9 mouse cellular contexts compared by ENCODE assay signal in genomic region chrX:59567695-59568431, GRCm38 (mm10). TPM values are rescaled to one million over a fixed set of nuclear protein-coding genes. Genes with fewer than 3 reads are reported as not detected.
DNase-seq lines count a peak whose midpoint lies in the region; ATAC-seq and TF ChIP-seq lines count a peak whose summit lies in the region.
"Had no signal": no experiment of that assay in that cellular context is flagged by ENCODE, and none has a peak within 500 bp of the region (broad histone marks: within the 10 kb centered on the region; RNA-seq: fewer than 3 reads in every experiment).

Gene Fgf13, minus strand, starts transcription at chrX:59568071.

- no peaks in the 10 kb centered on the region for H3K9me3 ChIP-seq in intestine, embryonic 14.5 days (ENCODE audit: control insufficient read depth, low read length)
- H3K9me3 ChIP-seq in limb, embryonic 13.5 days = no peaks in the 10 kb centered on the region
- no peaks in the 10 kb centered on the region for H3K9me3 ChIP-seq in midbrain, postnatal 0 days (ENCODE audit: low read length)

- DNase-seq in kidney, adult 18-20 months = peak; percentile 11
- no peak for DNase-seq in kidney, adult 11 months
- DNase-seq in embryo, embryonic 10.5 days (ENCODE audit: low spot score) = peak; percentile 28
- no peak for DNase-seq in gastrocnemius, postnatal 36 days
- DNase-seq in intestine, embryonic 14.5 days (ENCODE audit: low spot score) = no peak
- DNase-seq in midbrain, postnatal 0 days (ENCODE audit: low spot score) = peak; percentile 38
- DNase-seq in testis, postnatal 14 days (ENCODE audit: low spot score) = peak; percentile 3

- intact Hi-C loops in gastrocnemius, postnatal 36 days (cut with DNase I) = no loop called here

- H3K27me3 ChIP-seq in intestine, embryonic 14.5 days (replicated peaks; ENCODE audit: control insufficient read depth, insufficient read depth, low read length) = peaks cover 5% of the 10 kb centered on the region; the same call in 1 of the 2 replicates
- H3K27me3 ChIP-seq in limb, embryonic 13.5 days = peaks cover 30% of the 10 kb centered on the region; the same call in 1 of the 2 replicates
- no peaks in the 10 kb centered on the region for H3K27me3 ChIP-seq in midbrain, postnatal 0 days (ENCODE audit: insufficient read depth, low read length)

- H3K4me3 ChIP-seq in intestine, embryonic 14.5 days (ENCODE audit: low read depth, low read length) = peak within 1 kb of the TSS; percentile 38
- H3K4me3 ChIP-seq in limb, embryonic 13.5 days = peak within 1 kb of the TSS; percentile 49
- peak within 1 kb of the TSS; percentile 54 for H3K4me3 ChIP-seq in midbrain, postnatal 0 days (ENCODE audit: low read depth, low read length)

- 13% methylated on average over 35 of the region's 47 CpGs for whole genome bisulfite sequencing in intestine, embryonic 14.5 days
- 20% methylated on average over 35 of the region's 47 CpGs for WGBS in limb, embryonic 13.5 days
- WGBS in midbrain, postnatal 0 days = 25% methylated on average over 33 of the region's 47 CpGs

- H3K9ac ChIP-seq in intestine, embryonic 14.5 days (ENCODE audit: low read length) = peak within 1 kb of the TSS; percentile 45
- H3K9ac ChIP-seq in limb, embryonic 13.5 days = peak within 1 kb of the TSS; percentile 66
- H3K9ac ChIP-seq in midbrain, postnatal 0 days (replicated peaks; ENCODE audit: low read length, poor library complexity, severe bottlenecking) = peak within 1 kb of the TSS; percentile 66

- H3K36me3 ChIP-seq in intestine, embryonic 14.5 days (ENCODE audit: control insufficient read depth, insufficient read depth, low read length) = no peaks in the 10 kb centered on the region
- H3K36me3 ChIP-seq in limb, embryonic 13.5 days = no peaks in the 10 kb centered on the region
- H3K36me3 ChIP-seq in midbrain, postnatal 0 days (ENCODE audit: insufficient read depth, low read length) = no peaks in the 10 kb centered on the region

- ATAC-seq in intestine, embryonic 14.5 days (replicated peaks; ENCODE audit: low FRiP score, low TSS enrichment, low read depth) = peak; percentile 55; the same call in 1 of the 2 replicates
- ATAC-seq in limb, embryonic 13.5 days (ENCODE audit: low FRiP score, low read depth) = peak; percentile 49
- peak; percentile 49; the same call in 1 of the 2 replicates for ATAC-seq in midbrain, postnatal 0 days (ENCODE audit: low FRiP score)

- peak; percentile 16; the same call in 1 of the 2 replicates for TF ChIP-seq CTCF in midbrain, postnatal 0 days (IDR thresholded peaks at IDR 0.05)

- peak within 1 kb of the TSS; percentile 27; the same call in 1 of the 2 replicates for H3K27ac ChIP-seq in intestine, embryonic 14.5 days (ENCODE audit: low read depth)
- H3K27ac ChIP-seq in limb, embryonic 13.5 days = peak within 1 kb of the TSS; percentile 52; the same call in 1 of the 2 replicates
- H3K27ac ChIP-seq in midbrain, postnatal 0 days (ENCODE audit: low read depth, low read length) = peak within 1 kb of the TSS; percentile 43; the same call in 1 of the 2 replicates

- no peaks in the 10 kb centered on the region for H3K4me1 ChIP-seq in intestine, embryonic 14.5 days (replicated peaks; ENCODE audit: control insufficient read depth, insufficient read depth, low read length)
- no peaks in the 10 kb centered on the region for H3K4me1 ChIP-seq in limb, embryonic 13.5 days
- H3K4me1 ChIP-seq in midbrain, postnatal 0 days (ENCODE audit: insufficient read depth, low read length) = no peaks in the 10 kb centered on the region

- peak within 1 kb of the TSS; percentile 54 for H3K4me2 ChIP-seq in intestine, embryonic 14.5 days (ENCODE audit: low read length)
- peak within 1 kb of the TSS; percentile 70 for H3K4me2 ChIP-seq in limb, embryonic 13.5 days (replicated peaks)
- peak within 1 kb of the TSS; percentile 57 for H3K4me2 ChIP-seq in midbrain, postnatal 0 days (ENCODE audit: low read depth, low read length, poor library complexity, severe bottlenecking)

RNA-seq across cellular contexts. Expression of gene Fgf13, which starts in this region (rescaled TPM):
- total RNA-seq in gastrocnemius, postnatal 36 days (2021) = 10 to 100 TPM; 46.3 TPM
- polyA plus RNA-seq in intestine, embryonic 14.5 days (2014; fragmentation: Nextera tagmentation; extraction: Ambion mirVana) = 26.3 and 28.9 TPM in 2 replicates
- 18.8 and 19.9 TPM in 2 replicates for polyA plus RNA-seq in limb, embryonic 13.5 days (2015; fragmentation: Nextera tagmentation; extraction: Ambion mirVana)
- total RNA-seq in midbrain, postnatal 0 days (2014; rRNA removed) = 150 and 210 TPM in 2 replicates
- 215 and 228 TPM in 2 replicates for polyA plus RNA-seq in midbrain, postnatal 0 days (2015; fragmentation: Nextera tagmentation; extraction: Ambion mirVana)
- polyA plus RNA-seq: C2C12 had no signal

Comparison
In these comparisons a context has a peak if more than half of its experiments do, and no peak if none do; other contexts are left out.
1. DNase-seq: peak in kidney, adult 18-20 months (single experiment), embryo, embryonic 10.5 days (single experiment), midbrain, postnatal 0 days (single experiment) and testis, postnatal 14 days (single experiment); none in kidney, adult 11 months (single experiment), gastrocnemius, postnatal 36 days (0 of 2) and intestine, embryonic 14.5 days (single experiment).
2. Peak in every context shown above with its lines, with median percentiles within 50 percentile points of each other: ATAC-seq, H3K27ac ChIP-seq, H3K4me2 ChIP-seq, H3K4me3 ChIP-seq and H3K9ac ChIP-seq.